Mouse (Mus musculus): ENCODE results near the gene Rhbdl1. TPM values are rescaled to one million over a fixed set of nuclear protein-coding genes. Genes with fewer than 3 reads are reported as not detected.

The Rhbdl1 gene
- polyA plus RNA-seq (2014; fragmentation: Illumina TruSeq; extraction: RNeasy Lipid Tissue Mini Kit (QIAGEN cat#74804); ENCODE audit: low read depth, low replicate concordance), result 1.1 TPM

DNA sequence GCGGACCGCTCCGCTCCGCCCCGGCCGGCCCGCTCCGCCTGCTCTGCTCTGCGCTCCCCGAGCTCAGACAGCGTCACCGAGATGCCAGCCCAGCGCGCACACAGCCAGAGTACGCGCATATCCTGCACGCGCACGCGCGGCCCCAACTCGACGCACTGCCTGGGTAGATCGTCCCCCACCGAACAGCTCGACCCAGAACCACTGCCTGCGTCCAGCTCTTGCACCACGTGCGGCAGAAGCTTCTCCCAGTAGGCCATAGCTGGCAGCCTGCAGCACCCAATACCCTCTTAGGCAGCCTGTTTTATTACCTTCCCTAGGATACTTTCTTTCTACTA lies at the start of gene Rhbdl1:
Rhbdl1 (minus strand) TSS at position 220 of the 335 bp plus-strand sequence.

DNA sequence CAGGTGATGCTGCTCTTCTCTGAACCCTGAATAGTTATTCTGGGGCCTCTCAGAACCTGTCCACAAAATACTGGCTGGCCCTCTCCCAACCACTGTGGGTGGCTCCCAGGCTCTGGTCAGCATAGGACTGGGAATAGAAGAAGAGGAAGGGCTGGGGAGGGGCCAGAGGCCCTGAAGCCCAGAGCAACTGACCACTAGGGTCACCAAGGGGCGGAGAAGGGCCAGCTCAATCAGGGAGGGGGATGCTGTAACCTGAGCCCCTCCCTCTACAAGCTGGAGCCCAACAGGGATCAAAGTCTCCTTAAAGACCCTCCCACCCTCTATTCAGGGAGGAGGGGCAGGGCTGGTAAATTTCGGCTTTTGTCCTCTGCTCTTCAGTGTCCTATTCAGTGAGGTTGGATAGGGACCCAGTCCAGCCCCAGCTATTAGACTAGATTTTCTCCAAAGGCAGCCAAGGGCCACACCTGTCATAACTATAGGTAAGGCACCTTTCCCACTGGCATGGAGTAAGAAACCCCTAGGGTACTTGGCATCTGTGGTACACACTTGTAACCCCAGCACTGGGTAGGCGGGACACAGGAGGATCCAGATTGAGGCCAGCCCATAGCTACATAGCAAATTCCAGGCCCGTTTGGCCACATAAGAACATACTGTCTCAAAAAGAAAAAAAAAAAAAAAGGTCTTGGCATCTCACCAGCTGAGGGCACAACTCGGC lies 43.3 kb upstream of the Rhbdl1 start, which contains the start of gene Wfikkn1:
Wfikkn1 (minus strand) TSS at position 663 of the 715 bp plus-strand sequence.

DNA sequence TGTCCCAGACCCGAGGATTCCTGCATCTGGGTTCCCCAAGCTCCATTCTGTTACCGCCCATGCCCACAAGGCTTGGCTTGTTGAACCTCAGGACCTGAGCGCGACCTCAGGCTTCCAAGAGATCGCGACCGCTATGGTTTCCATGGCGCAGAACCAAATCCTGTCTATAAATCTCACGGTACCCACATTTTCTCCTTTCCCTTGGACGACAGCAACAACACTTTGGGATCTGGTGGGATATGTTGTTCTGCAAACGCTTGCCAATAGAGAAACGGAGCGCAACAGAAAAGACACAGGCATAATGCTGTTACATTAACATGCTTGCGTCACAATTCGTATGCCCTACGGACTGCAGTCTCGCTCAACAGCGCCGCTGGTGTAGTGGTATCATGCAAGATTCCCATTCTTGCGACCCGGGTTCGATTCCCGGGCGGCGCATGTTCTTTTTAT lies 37.7 kb upstream of the Rhbdl1 start, which contains the start of gene Mettl26:
Mettl26 (plus strand) TSS at position 354 of the 450 bp plus-strand sequence.

DNA sequence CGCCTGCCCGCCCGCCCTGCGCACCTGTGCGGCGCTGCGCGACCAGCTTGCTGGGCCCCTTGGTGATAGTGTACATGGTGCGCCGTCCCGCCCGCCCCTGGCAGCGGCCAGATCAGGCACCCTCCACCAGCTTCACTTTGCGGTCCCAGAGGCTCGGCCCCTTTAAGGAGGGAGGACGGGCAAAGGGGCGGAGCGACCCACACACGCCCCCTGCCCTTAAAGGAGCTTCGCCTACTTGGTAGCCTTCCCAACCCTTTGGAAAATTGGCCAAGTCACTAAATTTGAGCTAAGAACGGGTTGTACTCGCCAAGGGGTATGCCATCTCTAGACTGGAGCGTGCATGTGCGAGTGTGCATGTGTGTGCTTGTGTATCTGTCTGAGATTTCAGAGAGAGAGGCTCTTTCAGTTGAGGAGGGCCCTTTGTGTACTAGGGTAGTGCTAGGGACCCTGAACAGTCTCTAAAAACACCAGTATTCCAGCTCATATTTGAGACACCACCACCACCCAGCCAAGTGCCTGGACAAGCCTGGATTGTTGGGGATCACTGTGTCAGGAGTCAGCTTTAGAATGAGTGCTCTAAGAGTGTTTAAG lies 31.6 kb upstream of the Rhbdl1 start, which contains the start of gene Mcrip2:
Mcrip2 (minus strand) TSS at position 164 of the 591 bp plus-strand sequence.

DNA sequence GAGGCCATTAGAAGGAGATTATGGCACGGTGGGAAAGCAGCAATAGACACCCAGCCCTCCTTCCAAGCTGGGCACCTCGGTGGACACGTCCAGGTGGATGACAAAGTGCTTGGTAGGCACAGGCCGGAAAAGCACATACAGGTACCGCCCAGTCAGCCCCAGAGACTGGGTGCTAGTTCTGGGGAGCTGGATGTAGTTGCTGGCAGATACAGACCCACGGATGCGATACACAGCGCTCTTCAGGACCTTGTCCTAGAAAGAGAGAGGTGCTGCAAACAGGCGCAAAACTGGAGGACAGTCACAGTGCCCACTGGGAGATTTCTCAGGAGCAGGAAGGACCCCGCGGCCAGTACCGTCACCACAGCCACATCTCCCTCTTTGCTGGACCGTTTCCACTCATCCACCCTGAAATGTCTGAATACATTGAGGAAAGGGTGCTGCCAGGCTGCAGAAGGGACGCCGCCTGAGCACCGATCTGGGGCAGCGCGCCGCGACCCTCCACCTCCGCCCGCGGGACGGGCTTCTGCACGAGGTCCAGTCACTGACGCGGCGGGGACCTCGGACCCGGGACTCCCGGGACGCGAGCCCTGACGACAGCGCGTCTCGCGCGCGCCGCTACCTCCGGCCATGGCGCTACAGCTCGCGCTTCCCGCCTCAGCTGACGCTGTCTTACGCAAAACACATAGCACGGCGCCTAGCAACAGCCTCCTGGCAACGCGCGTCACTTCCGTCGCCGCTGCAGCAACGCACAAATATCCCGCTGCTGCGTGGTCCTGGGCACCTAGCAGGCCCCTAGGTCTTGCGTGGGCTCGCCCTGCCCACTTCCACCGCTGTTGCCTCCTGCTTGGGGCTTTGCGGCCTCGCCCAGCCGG lies 24.0 kb upstream of the Rhbdl1 start, which contains the start of gene Wdr90:
Wdr90 (minus strand) TSS at position 670 of the 872 bp plus-strand sequence.

DNA sequence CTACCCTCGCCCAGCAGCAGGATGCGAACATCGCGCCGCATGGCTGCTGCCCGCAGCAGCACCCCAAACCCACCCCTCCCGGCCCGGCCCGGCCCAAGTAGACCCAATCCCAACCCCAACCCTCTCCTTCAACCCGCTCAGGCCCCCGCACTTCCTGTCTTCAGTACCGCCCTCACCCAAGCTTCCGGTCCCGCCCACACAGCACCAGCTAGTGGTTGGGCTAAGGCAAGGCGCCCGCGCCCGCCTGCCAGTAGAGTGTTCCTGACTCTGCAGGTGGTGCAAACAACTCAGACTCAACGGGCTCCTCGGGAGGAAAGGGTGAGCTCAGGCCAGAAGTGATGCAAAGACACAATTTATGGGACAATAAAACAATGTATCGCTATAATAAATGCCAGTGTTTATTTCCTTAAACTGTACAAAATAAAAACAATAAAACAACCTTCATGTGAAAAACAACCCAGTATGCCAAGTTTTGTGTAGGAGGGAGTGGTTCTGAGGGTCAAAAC lies 7.4 kb upstream of the Rhbdl1 start, which contains the start of gene Rhot2:
Rhot2 (minus strand) TSS at position 456 of the 506 bp plus-strand sequence.

DNA sequence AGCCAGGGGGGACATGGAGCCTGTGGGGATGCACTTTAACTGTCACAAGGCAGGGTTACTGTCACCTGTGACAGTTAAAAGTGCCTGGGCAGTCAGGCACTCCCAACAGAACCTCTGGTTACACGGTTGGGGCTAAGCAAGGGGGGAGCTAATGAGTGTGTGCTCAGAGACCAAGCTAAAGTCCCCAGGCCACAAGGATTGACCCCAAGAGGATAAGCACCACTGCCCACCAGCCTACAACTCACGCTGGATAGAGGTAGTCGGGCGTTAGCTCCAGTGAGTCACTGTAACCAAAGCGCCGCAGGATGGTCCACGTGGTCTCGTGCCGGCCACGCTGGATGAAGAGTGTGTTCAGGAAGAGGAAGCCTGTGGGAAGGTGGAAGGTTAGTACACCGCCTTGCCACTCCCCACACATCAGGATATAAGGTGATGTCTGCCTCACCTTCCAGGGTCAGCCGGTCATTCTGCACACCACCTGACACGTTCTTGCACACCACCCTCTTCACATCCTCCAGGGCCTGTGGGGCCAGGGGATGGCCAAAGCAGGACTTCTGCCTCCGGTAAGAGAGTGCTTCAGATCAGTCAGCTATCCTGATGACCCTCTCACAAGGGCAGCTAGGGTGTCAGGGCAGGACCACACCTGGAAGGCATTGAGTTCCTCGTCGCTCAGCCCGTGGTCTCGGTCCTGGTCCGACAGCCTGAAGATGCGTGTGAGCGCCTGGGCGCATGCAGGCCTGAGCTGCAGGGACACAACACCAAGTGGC lies 4.2 kb upstream of the Rhbdl1 start, which contains the start of gene Gm20683:
Gm20683 (minus strand) TSS at position 647 of the 764 bp plus-strand sequence.

DNA sequence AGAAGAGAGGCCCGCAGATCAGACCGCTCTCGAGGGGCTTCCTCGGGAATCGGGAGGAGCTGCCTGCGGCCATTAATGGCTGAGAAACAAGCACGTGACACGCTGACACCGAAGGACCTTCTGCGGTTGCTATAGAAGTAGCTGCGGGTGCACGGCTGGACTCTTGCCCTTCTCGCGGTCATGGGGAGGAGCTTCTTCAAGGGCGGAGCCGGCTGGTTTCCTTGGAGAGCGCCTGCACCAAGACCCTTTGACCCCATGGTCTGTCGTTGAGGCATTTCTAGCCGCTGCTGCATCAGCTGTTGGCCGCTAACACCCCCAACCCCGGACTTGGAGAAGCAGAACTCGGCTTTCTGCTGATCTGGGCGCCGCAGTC lies 3.8 kb downstream of the Rhbdl1 start, which contains the start of gene Stub1:
Stub1 (minus strand) TSS at position 114 of the 373 bp plus-strand sequence.

DNA sequence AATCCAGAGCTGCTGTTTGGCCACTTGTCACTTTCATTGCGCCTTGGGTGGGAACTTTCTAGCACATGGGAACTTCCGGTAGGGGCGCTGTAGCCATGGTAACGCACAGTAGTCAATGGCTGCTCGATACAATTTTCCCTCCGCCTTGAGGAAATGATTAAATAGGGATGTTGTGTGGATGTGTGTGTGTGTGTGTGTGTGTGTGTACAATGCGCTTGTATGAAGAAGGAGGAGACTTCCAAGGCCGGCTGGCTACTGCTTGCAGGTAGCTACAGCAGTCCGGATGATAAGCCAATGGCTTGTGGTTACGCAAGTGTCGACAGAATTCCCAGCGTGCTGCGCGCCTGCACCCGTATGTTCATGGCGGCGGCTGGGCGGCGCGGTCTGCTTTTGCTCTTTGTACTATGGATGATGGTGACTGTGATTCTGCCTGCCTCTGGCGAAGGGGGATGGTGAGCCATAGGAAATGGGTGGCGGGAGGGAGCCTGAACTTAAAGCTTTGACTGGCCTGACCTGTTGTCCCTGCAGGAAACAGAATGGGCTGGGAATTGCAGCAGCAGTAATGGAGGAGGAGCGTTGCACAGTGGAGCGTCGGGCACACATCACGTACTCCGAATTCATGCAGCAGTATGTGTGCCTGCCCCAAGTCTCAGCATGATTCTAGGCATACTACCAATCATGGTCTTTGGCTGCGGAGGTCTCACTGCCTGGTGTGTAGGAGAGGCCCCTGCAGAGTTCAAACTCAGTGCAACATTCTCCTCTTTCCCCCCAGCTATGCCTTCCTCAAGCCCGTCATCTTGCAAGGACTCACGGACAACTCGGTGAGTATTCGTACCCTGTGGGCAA lies 8.2 kb downstream of the Rhbdl1 start, which contains the start of gene Jmjd8:
Jmjd8 (plus strand) TSS at position 156 of the 846 bp plus-strand sequence.

DNA sequence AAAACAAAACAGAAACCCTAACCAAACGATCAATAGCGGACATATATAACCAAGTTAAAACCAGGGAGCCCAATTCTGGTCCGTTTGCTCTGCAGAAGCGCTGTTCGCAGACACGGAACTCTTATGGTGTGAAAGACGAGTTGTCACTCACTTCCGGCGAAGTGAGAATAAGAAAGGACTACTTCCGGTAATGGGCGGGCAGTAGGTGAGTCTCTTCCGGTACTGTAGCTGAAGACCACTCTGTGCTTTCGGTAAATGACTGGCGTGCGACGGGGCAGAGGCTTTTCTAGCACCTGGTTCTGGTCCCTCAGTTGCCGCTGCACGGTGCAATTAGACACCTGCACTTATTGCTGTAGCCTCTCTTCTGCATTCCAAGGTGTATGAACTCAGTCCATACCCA lies 13.6 kb downstream of the Rhbdl1 start, which contains the start of gene Wdr24:
Wdr24 (plus strand) TSS at position 176 of the 400 bp plus-strand sequence.

DNA sequence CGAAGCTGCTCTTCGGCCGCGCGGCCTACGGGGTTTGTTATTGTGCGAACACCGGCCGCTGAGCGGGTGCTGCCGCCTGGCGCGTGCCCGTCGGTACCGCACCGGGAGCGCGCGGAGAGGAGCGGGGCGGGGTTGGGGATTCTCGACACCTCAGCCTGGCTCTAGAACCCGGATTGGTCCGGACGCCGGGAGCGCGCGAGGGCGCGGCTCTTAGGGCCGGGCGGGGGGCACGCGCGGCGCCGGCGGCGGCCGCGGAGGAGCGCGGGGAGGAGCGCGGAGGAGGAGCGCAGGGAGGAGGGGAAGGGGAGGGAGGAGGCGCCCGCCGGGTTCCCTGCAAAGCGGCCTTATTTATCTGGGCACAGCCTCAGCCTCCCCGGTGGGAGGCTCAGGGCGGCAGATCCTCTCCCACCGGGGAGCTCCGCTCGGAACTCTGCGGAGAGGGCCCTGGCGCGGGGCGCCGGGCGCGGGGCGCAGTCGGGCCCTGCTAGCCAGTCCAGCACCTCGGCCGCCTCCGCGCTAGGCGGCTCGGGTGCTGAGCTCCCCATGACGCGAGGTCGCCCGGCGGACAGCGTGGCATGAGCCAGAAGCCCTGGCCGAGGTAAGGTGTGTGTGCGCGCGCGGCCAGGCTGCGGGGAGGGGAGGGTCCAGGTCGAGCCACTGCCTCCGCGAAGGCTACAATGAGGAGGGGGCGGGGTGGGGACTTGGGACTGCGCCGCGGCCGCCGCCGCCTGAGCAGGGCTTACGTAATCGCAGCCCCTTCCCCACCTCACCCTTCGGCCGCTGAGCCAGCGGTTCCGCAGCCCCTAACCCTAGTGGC lies 28.1 kb downstream of the Rhbdl1 start, which contains the start of gene Fbxl16:
Fbxl16 (plus strand) TSS at position 297 of the 817 bp plus-strand sequence.

DNA sequence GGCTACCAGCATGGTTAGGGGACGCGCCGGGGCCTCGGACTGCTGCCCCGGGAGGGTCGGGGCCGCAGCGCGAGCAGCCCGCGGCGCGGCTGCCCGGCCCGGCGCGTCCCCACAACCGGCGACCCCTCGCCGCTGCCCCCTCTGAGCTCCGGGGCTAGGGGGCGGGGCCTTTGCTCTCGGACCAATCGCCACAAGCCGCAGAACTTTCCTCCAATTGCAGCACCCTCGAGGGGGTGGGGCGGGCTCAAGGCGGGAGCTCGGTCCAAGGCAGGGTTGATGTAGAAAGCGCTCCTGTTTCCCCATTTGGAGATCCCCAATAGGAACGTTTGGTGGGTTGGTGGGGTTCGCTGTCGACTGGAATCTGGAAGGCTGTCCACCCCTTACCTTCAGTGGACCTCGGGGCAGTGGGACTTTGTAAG lies 40.1 kb downstream of the Rhbdl1 start, which contains the start of gene Metrn:
Metrn (minus strand) TSS at position 186 of the 419 bp plus-strand sequence.

DNA sequence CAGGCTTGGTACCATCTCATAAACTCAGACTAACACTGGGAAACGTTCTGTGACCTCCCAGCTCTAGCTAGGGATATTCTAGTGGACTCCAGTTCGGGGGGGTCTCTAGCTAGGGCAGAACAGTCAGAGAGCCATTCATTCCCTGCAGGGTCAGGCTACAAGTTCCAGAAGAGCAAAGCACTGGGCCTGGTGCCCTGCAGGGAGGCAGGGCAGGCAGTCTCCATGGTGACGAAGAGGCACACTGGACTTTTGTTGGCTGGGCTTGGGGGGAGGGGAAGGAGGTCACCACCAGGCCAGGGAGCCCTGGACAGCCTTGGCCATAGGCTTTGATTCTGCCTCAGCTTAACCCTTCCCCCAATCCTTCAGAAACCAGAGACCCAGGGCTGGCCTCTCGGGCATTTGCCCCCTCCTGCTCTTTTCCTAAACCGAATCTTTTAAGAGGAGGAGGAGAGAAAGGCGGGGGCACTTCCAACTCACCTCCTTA lies 41.4 kb downstream of the Rhbdl1 start, which contains the start of gene AC134908.4:
AC134908.4 (minus strand) TSS at position 51 of the 484 bp plus-strand sequence.

DNA sequence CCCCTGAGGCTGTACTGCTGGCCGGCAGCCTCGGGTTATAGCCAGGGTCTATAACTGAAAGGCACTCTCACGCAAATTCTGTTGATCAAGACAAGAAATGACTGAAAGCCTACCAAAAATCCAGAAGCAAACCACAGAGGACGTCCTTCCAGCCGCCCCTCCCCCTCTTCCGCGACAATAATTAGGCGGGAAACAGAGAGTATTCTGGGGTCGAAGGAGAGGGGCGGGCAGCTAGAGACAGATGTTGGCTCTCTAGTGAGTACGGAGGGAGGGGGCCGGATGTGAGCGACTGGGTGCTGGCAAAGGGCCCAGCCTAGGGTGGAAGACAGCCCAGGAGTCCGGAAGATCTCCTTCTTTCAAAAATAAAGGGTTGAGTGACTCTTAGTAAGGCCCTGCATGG lies 44.5 kb downstream of the Rhbdl1 start, which contains the start of gene Fam173a:
Fam173a (minus strand) TSS at position 287 of the 400 bp plus-strand sequence.

DNA sequence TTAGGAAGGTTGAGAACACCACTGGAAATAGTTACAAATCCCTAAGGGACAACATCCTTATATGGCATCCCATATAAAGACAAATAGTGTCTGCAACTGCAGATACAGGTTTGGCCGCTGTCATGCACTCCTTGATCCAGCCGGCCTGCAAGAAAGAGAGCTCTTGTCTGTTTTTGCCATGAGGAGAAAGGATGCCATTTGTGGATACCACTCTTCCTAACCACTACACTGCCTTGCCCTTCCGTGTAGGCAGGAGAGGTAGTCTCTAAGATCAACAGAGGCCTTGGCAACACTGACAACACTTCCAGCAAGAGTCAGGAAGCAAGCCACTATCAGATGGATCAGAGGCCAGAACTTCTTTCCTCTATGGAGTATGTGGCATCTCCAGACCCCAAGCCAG lies 50.8 kb downstream of the Rhbdl1 start, which contains the start of gene Ccdc78:
Ccdc78 (plus strand) TSS at position 301 of the 400 bp plus-strand sequence.

DNA sequence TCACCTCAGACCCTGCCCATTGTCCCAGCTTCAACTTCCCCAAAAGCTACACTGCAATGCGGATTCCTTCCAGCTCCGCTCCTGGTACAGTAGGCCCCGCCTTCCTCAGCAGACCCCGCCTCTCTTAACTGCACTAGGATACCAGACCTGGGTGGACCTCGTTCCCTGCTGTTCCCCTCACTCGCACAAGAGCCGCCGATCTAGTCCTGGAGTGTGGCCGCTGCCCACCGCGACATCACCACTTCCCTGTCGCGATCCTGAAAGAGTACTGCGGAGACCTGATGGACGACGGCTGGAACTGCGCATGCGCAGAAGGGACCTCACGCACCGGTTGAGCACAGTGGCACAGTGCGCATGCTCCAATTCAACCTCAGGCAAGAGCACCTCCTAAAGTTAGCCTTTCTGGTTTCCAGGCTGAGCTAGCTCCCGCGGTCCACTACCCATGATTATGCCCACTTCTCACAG lies 51.8 kb downstream of the Rhbdl1 start, which contains the start of gene Haghl:
Haghl (minus strand) TSS at position 393 of the 465 bp plus-strand sequence.

All from heart, adult 10 weeks (tissue).